Mouse (Mus musculus): ENCODE results near the gene Ctsa. TPM values are rescaled to one million over a fixed set of nuclear protein-coding genes. Genes with fewer than 3 reads are reported as not detected.
"Not testable (repeated sequence)": the region's sequence is repeated elsewhere in the genome, so short reads cannot be mapped to it uniquely, and the experiment has no call there.

Gene Ctsa
- total RNA-seq, 2 experiments from 2014 or later = 105 to 112 TPM

DNA sequence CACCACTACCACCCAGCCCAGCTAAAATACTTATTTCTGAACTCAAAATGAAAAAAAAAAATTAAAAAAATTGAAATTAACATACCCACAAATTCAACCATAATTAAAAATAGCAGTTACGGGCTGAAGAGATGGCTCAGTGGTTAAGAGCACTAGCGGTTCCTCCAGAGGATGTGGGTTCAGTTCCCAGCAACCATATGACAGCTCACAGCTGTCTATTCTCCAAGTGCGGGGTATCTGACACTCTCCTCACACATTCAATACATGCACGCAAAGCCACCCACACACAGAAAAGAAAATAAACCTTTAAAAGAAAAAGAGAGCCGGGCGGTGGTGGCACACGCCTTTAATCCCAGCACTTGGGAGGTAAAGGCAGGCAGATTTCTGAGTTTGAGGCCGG, 17.4 kb downstream of the Ctsa start:
- DNase-seq = no peak

GRCm38 (mm10) chr2:164855572-164855971, 22.9 kb downstream of the Ctsa start:
- not testable (repeated sequence) for DNase-seq

DNA sequence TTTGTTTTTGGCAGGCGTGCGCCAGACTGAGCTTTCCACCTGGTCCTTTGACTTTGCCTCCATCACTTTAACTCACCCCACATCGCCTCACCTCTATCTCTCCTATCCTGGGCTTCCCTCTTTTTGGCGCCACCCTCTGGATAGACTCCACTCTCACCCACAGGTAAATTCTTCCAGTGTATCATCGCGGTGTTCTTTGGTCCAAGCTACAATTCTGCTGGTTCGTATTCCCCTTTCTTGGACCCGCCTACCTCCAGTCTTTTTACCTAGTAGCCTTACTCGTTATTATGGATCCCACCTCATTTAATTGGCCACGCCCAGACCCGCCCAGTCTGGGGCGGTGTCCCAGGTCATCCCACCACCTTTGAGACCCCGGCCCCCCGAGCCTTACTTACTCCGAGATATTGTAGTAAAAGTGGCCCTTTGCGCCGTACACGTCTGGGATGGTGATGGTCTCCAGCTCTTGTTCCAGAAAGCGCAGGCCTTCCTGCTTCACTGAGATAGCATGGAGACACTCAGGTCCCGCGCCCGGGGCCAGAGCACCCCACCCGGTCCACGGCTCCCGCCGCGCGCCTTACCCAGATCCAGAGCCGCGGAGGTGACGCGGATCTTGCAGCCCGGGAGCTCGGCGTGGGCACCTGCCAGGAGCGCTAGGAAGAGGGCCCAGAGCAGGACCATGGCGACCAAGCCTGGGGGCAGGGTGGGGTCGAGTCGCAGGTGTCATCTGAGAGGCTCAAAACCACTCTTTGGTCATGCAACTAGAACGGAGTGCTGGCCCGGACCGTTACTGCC, 23.8 kb downstream of the Ctsa start:
- peak in 1 of 2 experiments; percentile 32 for DNase-seq

- DNase-seq = peak; percentile 32 to 67
Observed at GRCm38 (mm10) chr2:164857101-164857821, 24.6 kb downstream of the Ctsa start, which contains the start of gene Pltp. TSS of gene Pltp (minus strand) at chr2:164857711.

DNA sequence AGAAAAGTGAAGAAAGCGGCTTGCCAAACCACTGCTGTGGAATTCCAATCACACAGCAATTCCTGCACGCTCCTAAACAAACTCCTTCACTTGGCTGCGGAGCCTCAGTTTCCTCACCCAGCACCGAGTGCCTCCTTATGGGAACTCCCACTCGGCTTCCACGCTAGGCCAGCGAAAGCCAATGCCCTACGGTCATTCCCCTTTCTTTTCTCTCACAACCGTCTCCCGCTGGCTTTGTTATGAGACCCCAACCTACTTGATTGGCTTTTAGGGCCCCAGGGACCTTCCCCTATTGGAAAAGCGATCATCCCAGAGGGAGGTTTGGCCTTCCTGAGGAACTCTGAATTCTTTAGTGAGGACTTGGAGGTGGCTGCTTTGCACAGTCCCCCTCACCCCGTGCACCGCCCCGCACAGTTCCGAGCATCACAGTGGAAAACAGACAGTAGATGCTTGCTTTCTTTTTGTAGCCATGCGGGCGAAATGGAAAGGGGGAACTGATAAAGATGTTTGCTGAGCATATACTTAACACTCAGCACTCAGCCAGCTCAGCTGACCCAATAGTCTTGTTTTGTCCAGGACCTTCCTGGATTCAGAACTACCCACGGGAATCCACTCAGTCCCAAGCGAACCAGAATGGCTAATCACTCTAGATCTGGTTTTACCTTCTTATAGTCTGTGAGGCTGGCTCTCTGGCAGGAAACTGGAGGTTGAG, 25.3 kb downstream of the Ctsa start:
- DNase-seq = no peak

DNA sequence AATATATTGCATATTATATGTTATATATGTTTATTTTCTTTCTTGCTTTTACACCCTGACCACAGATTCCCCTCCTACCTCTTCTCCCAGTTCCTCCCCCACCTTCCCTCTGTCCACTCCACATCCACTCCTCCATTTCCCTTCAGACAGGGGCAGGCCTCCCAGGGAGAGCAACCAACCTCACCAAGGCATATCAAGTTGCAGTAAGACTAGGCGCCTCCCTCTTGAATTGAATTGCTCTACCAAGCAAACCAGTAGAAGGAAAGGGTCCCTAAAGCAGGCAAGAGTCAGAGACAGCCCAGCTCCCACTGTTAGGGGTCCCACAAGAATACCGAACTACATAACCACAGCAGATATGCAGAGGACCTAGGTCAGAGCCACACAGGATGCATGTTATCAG, 26.5 kb downstream of the Ctsa start:
- DNase-seq = no peak

DNA sequence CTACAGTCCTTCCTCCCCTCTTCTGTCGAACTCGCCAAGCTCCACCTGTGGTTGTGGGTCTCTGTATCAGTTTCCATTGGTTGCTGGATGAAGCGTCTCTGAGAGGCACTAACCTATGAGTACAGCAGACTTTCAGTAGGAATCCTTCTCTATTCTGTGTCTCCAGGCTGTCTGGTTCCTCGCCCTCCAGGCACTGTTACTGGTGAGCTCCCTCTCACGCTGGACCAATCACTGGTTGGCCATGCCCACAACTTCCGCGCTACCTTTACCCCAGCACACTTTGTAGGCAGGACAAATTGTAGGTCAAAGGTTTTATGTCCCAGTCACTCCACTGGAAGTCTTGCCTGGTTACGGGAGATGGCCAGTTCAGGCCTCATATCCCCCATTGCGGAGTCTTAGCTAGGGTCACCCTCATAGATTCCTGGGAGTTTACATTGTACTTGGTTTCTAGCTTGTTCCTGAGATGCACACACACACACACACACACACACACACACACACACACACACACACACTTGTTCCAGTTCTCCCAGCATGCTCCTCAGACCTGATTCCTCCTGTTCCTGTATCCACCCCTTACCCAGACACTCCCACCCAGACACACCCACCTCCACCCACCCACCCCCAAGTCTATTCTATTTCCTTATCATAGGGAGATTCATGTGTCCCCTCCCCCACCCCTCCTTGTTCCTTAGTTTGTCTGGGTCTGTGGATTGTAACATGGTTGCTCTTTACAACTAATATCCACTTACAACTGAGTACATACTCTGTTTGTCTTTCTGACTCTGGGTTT, 27.2 kb downstream of the Ctsa start:
- no peak for DNase-seq

- DNase-seq = no peak
Observed at GRCm38 (mm10) chr2:164861094-164861493, 28.4 kb downstream of the Ctsa start.

- peak; percentile 76 to 78 for DNase-seq
Observed at GRCm38 (mm10) chr2:164862179-164862861, 29.6 kb downstream of the Ctsa start.

DNA sequence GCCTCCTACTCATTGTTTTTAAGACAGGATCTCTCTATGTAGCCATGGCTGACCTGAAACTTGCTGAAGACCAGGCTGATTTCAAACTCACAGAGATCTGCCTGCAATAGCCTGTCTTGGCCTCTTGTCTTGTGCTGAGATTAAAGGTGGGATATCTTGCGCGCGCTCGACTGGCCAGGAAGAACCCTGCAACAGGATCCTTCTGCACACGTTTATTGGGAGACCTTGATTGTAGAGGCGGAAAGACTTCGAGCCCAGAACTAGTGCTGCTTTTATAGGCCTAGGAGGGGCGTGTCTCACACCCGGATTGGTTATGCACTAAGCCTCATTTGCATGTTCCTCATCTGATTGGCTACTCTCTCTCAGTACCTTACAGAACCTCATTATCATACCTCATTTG, 30.7 kb downstream of the Ctsa start:
- DNase-seq = not testable (repeated sequence)

GRCm38 (mm10) chr2:164864593-164864992, 31.9 kb downstream of the Ctsa start:
- no peak for DNase-seq

DNA sequence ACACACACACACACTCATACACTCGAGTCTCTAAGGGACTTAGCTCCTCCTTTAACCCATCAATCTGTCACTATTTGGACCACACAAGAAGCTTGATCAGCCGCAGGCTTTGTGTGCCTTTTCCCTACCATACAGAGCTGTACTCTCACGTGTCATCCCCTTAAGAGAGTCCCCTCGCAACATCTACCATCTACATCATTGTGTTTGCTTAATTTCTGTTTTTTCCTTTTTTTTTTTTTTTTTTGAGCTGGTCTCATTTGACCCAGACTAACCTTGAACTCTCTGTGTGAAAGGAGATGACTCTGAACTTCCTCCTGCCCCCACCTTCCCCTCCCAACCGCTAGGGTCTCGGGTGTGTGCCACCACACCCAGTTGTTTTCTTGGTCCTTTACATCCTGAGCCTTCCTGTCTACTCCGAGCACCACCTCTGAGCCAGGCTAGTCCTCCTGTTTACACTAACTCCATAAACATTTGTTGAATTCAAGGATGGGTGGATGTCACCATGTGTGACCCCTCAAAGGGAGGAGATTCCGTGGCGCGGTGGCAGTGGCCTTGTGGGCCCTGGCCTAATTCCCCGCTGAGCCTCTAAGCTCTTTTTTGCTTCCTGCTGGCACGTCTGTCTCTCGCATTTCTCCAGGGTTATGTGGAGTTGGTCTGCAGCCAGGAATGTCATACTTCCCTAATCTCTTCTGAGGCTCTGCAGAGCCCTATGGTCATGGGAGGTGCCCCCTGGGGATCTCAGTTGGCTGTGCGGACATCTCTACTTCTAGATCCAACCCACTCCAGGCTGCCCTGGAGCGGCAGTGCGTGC, 34.3 kb downstream of the Ctsa start:
- peak; percentile 73 to 84 for DNase-seq

- DNase-seq = no peak
Observed at GRCm38 (mm10) chr2:164867566-164867965, 34.9 kb downstream of the Ctsa start.

DNA sequence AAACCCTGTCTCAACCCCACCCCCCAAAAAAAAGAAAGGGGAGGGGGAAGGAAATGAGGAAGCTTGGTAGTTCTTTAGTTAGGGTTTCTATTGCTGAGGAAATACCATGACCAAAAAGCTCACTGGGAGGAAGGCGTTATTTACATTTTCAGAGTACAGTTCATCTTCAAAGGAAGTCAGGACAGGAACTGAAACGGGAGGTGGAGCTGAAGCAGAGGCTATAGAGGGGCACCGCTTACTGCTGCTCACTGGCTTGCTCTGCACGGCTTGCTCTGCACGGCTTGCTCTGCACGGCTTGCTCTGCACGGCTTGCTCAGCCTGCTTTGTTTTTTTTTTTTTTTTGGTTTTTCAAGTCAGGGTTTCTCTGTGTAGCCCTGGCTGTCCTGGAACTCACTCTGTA, 35.8 kb downstream of the Ctsa start:
- DNase-seq = no peak

DNA sequence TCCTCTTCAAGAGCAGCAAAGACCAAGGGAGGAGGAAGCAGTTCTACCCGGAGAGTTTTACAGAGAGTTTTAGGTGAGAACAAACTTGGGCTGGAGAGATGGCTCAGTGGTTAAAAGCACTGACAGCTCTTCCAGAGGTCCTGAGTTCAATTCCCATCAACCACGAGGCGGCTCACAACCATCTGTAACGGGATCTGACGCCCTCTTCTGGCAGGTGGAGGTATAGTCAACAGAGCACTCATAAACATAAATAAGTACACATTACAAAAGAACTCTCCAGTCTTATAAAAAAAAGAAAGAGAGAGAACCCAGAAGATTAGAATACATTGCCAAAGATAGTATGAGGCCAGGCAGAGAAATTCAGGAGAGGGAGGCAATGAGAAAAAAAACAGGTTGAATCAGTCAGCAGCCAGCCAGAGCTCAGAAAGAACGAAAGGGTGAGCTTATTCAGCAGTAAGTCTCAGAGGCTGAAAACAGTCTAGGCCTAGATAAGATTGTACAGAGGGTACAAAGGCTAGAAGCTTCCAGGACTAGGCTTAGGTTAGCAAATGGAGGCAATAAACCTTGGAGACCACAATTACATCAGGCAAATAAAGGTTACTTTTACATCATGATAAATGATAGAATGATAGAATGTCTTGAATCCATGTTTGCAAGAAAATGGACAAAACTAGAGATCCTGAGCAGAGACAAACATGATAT, 39.1 kb downstream of the Ctsa start:
- DNase-seq = no peak

DNA sequence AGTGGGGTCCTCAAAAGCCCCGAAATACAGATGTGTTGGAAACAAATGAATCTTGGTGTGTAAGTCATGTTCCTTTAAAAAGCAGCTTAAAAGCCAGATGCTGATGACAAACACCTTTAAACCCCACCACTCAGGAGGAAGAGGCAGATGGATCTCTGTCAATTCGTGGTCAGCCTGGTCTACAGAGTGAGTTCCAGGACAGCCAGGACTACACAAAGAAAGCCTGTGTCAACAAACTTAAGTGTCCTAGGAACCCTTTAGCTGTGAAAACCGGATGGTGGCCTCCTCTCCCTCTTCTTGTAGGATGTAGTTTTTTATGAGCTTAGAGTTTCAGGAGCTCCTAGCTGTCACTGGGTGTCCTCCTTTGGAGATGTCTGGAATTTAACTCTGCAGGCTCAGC, 40.9 kb downstream of the Ctsa start:
- DNase-seq = no peak

DNA sequence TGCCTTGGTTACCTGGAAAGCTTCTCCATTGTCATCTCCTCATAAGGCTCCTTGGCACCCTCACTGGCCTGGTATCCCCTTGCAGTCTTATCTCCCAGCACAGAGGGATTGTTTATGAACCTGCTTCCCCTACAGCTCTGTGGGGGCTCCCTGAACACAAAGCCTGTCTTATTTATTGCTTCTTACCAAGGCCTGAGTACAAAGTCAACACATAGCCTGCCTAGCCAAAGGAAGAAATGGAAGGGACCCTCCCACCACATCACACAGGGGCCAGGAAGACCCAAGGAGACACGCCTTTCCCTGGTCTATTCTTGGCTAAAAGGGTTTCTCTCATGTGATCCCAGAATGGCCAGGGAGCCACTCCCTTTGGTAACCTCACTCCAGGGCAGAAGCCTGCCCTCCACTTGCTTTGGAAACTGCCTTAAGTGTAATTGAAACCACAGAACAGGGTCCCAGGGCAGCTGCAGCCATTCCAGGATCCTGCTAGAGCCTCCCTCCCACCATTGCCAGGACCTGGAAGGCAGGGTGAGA, 41.6 kb downstream of the Ctsa start:
- DNase-seq = peak in 1 of 2 experiments; percentile 36

GRCm38 (mm10) chr2:164875648-164876047, 43.0 kb downstream of the Ctsa start:
- DNase-seq = not testable (repeated sequence)

Data from adrenal gland, postnatal 36 days (tissue).